Mouse (Mus musculus): ENCODE results near the gene Meis1.

Gene Meis1

GRCm38 (mm10) chr11:19018489-19019203 lies at the start of gene Meis1:
Gene Meis1 (minus strand): TSS chr11:19018985.
- peak; percentile 72 for DNase-seq (ENCODE audit: low read depth)

- DNase-seq (ENCODE audit: low read depth): no peak
These were observed 48.5 kb upstream of the Meis1 start for GRCm38 (mm10) chr11:19067334-19067733.

DNA sequence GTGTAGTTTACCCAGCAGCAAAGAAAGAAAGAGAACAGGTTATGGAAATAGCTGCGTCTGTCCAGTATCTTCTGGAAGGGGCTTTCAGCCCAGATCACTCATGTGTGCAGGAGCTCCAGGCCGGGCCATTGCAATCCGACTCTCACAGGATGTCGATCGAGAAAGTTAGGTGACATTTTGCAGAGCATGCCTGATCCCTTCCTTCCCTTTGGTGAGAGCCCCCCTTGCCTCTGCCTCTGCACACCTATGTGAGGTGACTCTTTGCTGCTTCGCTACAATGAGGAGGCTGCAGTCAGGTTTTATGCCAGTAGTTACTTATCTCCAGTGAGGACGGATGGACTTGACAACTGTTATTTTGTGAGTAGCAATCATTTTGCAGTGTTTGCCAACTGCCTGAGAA lies 30.5 kb upstream of the Meis1 start:
- DNase-seq (ENCODE audit: low read depth): no peak

GRCm38 (mm10) chr11:19036595-19037166 lies 17.9 kb upstream of the Meis1 start:
- no peak for DNase-seq (ENCODE audit: low read depth)

GRCm38 (mm10) chr11:19026581-19027561 lies 8.1 kb upstream of the Meis1 start:
- no peak for DNase-seq (ENCODE audit: low read depth)

- no peak for DNase-seq (ENCODE audit: low read depth)
These were observed 7.3 kb upstream of the Meis1 start for GRCm38 (mm10) chr11:19025976-19026520.

- no peak for DNase-seq (ENCODE audit: low read depth)
These were observed 5.9 kb upstream of the Meis1 start for GRCm38 (mm10) chr11:19024496-19025265.

- DNase-seq (ENCODE audit: low read depth): no peak
These were observed 4.6 kb upstream of the Meis1 start for GRCm38 (mm10) chr11:19023356-19023755.

GRCm38 (mm10) chr11:19022576-19022975 lies 3.8 kb upstream of the Meis1 start:
- no peak for DNase-seq (ENCODE audit: low read depth)

GRCm38 (mm10) chr11:19020951-19021710 lies 2.3 kb upstream of the Meis1 start:
- no peak for DNase-seq (ENCODE audit: low read depth)

DNA sequence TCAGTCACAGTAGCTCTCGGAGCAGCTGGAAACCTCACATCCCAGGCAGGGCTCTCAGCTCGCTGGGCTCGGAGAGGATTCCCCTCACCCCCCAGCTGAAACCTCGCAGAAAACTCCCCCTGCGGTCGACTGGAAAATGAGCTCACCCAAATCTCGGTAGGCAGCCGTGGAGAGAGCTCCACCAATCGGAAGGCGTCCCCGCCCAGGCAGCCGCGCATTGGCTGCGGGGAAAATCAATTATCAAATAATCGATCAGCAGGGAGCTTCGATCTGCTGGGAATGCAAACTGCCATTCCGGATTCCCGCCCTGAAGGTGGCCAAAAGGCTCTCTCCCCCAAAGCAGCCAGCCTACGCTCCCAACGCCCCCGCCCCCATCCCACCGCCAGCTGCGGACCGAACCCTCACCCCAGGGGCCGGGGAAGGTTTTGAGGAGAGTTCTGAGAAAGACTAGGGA lies 1.6 kb upstream of the Meis1 start:
- peak; percentile 77 for DNase-seq (ENCODE audit: low read depth)

GRCm38 (mm10) chr11:19019204-19020171 lies 703 bp upstream of the Meis1 start:
- DNase-seq (ENCODE audit: low read depth): no peak

DNA sequence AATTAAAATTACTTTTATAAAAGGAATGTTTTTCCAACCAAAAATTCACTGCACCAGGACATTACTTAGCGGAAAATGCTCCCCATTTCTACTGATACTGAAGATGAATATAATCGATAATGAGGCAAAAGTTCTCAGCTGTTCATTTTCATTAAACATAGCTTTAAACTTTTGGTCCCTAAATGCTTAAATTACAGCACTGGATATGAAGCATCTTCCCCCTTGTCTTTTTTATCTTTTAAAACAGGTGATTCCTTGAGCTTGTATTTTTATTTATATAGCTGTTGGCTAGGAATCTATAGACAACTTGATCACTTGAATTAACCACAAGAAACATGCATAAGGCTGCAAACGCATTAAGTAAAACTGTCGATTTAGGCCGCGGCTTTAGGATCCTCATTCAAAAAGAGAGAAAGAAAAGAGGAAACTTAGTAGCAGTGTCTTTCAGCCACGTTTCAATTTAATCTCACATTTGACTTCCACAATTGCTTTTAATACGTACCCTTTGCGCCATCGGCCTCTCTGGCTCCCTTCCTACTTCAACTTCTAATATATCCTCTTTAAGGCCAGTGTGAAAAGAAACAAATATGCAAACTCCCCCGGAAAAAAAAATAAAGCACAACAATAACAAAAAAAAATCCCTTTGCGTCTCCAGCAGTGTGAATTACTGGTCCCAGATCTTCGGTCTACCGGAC lies 919 bp downstream of the Meis1 start:
- no peak for DNase-seq (ENCODE audit: low read depth)

DNA sequence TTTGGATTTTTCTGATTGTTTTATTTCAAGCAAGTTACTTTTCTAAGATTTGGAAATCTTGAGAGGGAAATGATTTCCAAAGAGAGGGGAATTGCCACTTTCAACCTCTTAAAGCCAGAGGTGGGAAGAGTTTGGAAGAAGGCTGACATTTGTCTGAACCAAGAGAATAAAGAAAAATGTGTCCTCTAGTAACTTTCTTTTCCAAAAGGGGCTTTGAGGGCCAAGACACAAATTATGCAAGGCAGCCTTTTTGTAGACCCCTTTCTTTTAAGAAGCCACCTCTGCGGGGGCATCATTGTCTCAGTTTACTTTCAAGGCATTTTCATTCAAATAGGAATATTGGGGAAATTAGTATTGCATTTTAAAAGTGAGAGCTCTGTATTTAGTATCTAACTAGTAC lies 1.5 kb downstream of the Meis1 start:
- no peak for DNase-seq (ENCODE audit: low read depth)

DNA sequence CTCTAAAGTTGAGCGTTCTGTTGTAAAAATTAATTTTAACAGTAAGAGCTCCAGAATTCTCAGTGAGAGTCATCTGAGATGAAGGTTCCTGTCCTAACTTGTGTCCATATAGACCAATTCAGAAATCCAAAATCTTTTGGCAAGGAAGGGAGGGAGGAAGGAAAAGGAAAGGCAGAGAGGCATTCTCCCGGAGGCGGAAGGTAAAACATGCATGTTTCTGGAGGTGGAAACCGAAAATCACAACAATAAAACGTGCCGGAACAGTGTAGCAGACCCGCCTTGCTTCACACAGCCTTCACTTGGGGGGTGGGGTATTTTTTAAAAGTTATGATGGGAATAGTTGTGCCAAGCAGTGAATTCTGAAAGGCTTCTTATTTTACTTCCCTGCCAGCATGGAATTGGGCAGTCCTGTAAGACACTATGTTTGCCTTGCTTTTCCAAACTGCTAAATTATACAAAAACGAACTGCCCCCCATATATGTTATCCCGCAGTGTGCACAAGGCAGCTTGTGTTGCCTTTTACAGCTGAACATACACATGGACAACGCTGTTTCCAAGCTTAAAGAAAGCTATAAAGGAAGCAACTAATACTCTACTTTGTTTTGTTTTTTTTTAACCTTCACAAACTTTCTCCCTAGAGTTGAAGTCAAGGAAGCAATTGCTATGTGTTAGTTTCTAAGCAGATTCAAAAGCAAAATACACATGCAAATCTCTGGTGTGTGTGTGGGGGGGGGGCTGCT lies 2.1 kb downstream of the Meis1 start:
- DNase-seq (ENCODE audit: low read depth): no peak

DNA sequence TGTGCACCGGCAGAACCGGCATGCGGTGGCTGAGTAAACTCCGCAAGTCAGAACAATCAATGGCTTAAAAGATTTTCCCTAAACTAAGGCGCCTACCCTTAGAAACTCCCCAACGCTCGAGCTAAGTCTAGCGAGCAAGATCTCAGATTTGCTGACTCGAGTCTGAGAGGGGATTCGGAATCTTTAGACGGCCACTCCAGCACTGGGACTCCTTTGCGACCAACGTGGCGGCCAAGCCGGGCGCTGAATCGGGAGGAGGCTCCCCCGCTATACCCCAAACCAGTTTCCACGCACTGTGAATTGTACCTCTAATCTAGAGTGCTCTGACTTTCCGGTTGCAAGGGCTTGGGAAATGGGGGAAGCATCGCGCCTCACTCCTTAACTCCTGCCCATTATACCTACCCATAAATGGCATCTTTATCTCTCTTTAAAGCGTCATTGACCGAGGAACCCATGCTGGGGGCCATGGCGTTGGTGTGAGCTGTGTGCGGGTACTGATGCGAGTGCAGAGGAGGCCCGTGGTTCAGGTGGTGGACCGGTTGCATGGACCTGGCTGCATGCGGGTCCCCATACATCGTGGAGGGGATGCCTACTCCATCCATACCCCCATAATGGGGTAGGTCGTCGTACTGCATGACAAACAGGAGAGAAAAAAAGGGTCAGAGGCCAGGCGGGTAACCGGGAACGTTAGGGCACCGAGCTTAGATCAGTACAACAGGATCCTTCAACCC lies 2.9 kb downstream of the Meis1 start:
- DNase-seq (ENCODE audit: low read depth): no peak

DNA sequence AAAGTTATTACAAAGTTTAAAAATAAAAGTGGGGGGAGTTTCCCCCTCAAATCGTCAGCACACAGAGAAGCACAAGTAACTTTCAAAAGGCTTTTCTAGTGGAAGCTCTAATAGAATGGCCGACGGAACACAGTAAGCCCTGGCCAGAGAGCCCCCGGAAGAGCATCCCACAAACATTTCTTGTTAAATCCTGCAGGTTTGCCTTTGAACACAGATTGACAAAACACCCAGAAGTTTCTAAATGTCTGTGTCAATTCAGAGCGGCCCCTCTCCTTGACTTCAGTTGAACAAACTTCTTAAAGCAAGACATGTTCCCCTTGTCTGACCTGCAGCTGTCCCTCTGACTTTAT lies 3.4 kb downstream of the Meis1 start:
- no peak for DNase-seq (ENCODE audit: low read depth)

Data from c-Kit-positive CD71-negative TER-119-negative erythroid progenitor cells, embryonic 14.5 days (primary cell).